Mouse (Mus musculus): ENCODE measurements around the gene Gna13. TPM values are rescaled to one million over a fixed set of nuclear protein-coding genes. Genes with fewer than 3 reads are reported as not detected.
A peak's percentile ranks its signal among the peaks of the same experiment; 100 is the strongest.

Gene Gna13
- polyA plus RNA-seq, 1 experiment from 2014 or later: 28.3 TPM

DNA sequence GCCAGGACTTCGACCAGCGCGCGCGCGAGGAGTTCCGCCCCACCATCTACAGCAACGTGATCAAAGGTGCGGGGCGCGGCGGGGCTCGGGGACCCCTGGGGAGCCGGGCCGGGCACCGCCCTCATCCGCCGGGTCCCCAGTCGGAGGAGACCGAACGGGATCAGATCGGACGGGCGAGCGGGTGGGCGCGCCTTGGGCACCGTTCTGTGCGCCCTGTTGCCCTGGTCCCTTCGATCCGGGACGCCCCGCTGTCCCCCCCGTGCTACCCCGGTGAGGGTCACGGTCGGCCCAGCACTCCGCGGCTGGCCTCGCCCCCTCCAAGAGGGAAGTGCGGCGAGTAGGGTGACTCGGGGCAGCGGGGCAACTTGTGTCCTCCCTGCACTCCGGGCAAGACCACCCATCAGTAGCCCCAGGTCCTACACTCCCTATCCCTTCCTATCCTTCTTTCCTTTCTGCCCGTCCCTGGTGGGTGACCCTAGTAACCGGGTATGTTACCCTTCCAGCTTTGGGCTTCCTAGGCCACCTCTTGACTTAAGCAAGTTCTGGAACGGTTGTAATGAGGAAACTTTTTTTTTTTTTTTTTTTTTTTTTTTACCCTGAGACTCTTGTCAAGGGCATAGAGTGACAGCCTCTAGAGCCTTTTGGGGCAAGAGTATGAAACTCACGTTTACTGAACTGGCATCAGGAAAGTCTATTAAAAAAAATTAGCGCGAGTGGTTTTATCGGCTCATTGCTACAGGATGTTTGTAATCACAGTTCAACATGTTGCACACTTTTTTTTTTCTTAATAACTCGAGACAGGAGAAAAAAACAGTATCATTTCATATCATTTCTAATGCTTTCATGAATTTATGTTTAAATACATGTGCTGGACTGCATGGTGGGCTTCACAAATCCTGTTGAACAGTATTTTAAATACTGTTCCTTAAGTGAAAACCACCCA lies 831 bp downstream of the Gna13 start:
- Histone ChIP-seq H3K4me3 (ENCODE audit: low read length) (peak overlapping the region; percentile 88), H3K36me3 (ENCODE audit: control insufficient read depth, insufficient read depth, low read length) (peaks cover 13% of the 10 kb centered on the region), H3K9ac (ENCODE audit: low read length) (peak overlapping the region; percentile 94), H3K9me3 (ENCODE audit: control insufficient read depth, low read length) (no peaks in the 10 kb centered on the region), H3K4me1 (replicated peaks; ENCODE audit: control insufficient read depth, insufficient read depth, low read length) (peaks cover 66% of the 10 kb centered on the region), H3K27me3 (ENCODE audit: control insufficient read depth, insufficient read depth, low read depth, low read length) (no peaks in the 10 kb centered on the region), H3K4me2 (ENCODE audit: low read depth, low read length) (peak overlapping the region; percentile 52), H3K27ac (ENCODE audit: low read length) (peak overlapping the region; percentile 98)
- ATAC-seq (ENCODE audit: low read depth): peak; percentile 49
- under 1% methylated on average over 41 of the region's 53 CpGs for WGBS

DNA sequence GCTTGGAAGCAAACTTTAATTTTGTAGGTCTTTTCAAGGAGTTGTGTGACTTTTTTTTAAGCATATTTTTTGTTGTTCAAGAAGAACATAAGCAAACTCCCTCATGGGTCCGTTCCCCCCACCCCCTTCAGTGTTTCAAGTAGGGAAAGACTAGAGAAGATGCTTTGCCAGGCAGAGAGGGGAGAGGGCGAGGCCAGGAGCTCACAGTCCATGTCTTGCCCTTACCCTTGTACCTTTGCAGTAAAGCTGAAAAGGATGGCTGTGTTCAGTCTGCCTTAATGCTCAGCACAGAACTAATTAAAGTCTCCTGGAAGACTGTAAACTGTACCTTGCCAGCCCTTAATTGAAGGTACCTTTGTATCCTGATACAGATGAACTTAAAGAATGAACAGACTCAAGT lies 1.7 kb downstream of the Gna13 start:
- Histone ChIP-seq H3K36me3 (ENCODE audit: control insufficient read depth, insufficient read depth, low read length) (peaks cover 13% of the 10 kb centered on the region), H3K9me3 (ENCODE audit: control insufficient read depth, low read length) (no peaks in the 10 kb centered on the region), H3K4me2 (ENCODE audit: low read depth, low read length) (peak overlapping the region; percentile 49), H3K27ac (ENCODE audit: low read length) (no peak overlapping the region), H3K27me3 (ENCODE audit: control insufficient read depth, insufficient read depth, low read depth, low read length) (no peaks in the 10 kb centered on the region), H3K9ac (ENCODE audit: low read length) (peak overlapping the region; percentile 17), H3K4me3 (ENCODE audit: low read length) (peak overlapping the region; percentile 20), H3K4me1 (replicated peaks; ENCODE audit: control insufficient read depth, insufficient read depth, low read length) (peaks cover 68% of the 10 kb centered on the region)
- ATAC-seq (ENCODE audit: low read depth): no peak
- WGBS: 41% methylated on average over 2 of the region's 2 CpGs

GRCm38 (mm10) chr11:109364881-109365280 lies 2.2 kb downstream of the Gna13 start:
- Histone ChIP-seq H3K9ac (ENCODE audit: low read length) (peak overlapping the region; percentile 52), H3K27ac (ENCODE audit: low read length) (no peak overlapping the region), H3K27me3 (ENCODE audit: control insufficient read depth, insufficient read depth, low read depth, low read length) (no peaks in the 10 kb centered on the region), H3K4me1 (replicated peaks; ENCODE audit: control insufficient read depth, insufficient read depth, low read length) (peaks cover 64% of the 10 kb centered on the region), H3K4me2 (ENCODE audit: low read depth, low read length) (peak overlapping the region; percentile 49), H3K4me3 (ENCODE audit: low read length) (peak overlapping the region; percentile 20), H3K36me3 (ENCODE audit: control insufficient read depth, insufficient read depth, low read length) (peaks cover 13% of the 10 kb centered on the region), H3K9me3 (ENCODE audit: control insufficient read depth, low read length) (no peaks in the 10 kb centered on the region)
- ATAC-seq (ENCODE audit: low read depth): no peak
- 55% methylated on average over 10 of the region's 10 CpGs for WGBS

DNA sequence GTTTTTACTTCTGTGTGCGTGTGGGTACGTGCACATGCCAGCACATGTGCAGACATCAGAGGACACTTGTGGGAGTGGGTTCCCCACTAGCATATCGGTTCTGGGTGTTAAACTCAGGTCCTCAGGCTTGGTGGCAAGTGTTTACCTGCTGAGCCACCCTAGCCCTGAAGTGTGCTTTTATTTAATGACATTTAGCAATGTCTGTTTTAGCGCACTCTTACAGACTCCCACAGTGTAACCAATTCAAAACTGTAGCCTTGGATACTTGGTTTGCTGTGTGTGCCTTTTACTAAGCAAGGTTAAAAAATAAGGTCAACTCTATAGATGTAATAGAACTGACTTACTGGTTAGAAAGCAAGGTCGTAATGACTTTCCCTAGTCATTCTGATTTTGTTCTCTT lies 3.2 kb downstream of the Gna13 start:
- Histone ChIP-seq H3K27me3 (ENCODE audit: control insufficient read depth, insufficient read depth, low read depth, low read length) (no peaks in the 10 kb centered on the region), H3K4me3 (ENCODE audit: low read length) (no peak overlapping the region), H3K4me2 (ENCODE audit: low read depth, low read length) (peak overlapping the region; percentile 49; the same call in 1 of the 2 replicates), H3K9ac (ENCODE audit: low read length) (no peak overlapping the region), H3K27ac (ENCODE audit: low read length) (no peak overlapping the region), H3K4me1 (replicated peaks; ENCODE audit: control insufficient read depth, insufficient read depth, low read length) (peaks cover 58% of the 10 kb centered on the region), H3K36me3 (ENCODE audit: control insufficient read depth, insufficient read depth, low read length) (peaks cover 13% of the 10 kb centered on the region), H3K9me3 (ENCODE audit: control insufficient read depth, low read length) (no peaks in the 10 kb centered on the region)
- 86% methylated on average over 5 of the region's 5 CpGs for WGBS
- no peak for ATAC-seq (ENCODE audit: low read depth)

GRCm38 (mm10) chr11:109366802-109367579 lies 4.4 kb downstream of the Gna13 start:
- Histone ChIP-seq H3K4me1 (replicated peaks; ENCODE audit: control insufficient read depth, insufficient read depth, low read length) (peaks cover 46% of the 10 kb centered on the region), H3K27me3 (ENCODE audit: control insufficient read depth, insufficient read depth, low read depth, low read length) (no peaks in the 10 kb centered on the region), H3K36me3 (ENCODE audit: control insufficient read depth, insufficient read depth, low read length) (peaks cover 13% of the 10 kb centered on the region), H3K27ac (ENCODE audit: low read length) (0 out of 2 replicates have a peak overlapping the region, but pooled peaks have one; percentile 3), H3K9me3 (ENCODE audit: control insufficient read depth, low read length) (no peaks in the 10 kb centered on the region), H3K4me2 (ENCODE audit: low read depth, low read length) (no peak overlapping the region), H3K9ac (ENCODE audit: low read length) (0 out of 2 replicates have a peak overlapping the region, but pooled peaks have one; percentile 10), H3K4me3 (ENCODE audit: low read length) (no peak overlapping the region)
- ATAC-seq (ENCODE audit: low read depth): no peak
- 65% methylated on average over 15 of the region's 15 CpGs for WGBS

DNA sequence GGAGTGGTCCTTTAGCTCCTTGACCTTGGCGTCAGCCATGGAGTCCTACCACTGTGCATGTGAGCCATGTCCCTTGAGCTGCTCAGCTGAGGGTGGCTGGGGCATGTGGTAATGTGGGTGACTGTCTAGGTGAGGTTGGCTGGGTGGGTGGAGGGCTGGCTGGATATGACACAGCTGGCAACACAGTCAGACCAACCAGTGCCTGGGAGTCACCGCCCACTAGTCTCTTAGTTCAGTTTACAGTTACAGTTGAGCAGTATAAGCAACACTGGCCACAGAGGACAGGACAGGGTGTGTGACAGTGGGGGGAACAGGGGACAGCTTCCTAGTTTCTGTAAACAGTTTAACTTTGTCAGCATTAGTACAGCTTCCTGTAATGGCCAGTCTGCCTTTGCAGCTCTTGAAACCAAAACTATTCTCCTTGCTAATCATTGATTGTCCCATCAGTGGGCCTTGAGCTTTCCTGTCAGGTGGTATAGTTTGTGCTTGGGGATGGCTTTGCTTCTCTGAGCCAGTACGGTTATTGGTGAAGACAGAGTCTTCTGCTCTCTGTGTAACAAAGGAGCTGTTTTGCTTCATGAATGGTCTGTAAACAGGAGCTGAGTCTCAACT lies 6.5 kb downstream of the Gna13 start:
- peaks cover 16% of the 10 kb centered on the region for H3K36me3 ChIP-seq (ENCODE audit: control insufficient read depth, insufficient read depth, low read length)
- 0 out of 2 replicates have a peak overlapping the region, but pooled peaks have one; percentile 12 for H3K4me2 ChIP-seq (ENCODE audit: low read depth, low read length)
- 66% methylated on average over 3 of the region's 3 CpGs for WGBS
- H3K4me3 ChIP-seq (ENCODE audit: low read length): no peak overlapping the region
- H3K4me1 ChIP-seq (replicated peaks; ENCODE audit: control insufficient read depth, insufficient read depth, low read length): peaks cover 46% of the 10 kb centered on the region
- H3K9ac ChIP-seq (ENCODE audit: low read length): no peak overlapping the region
- no peaks in the 10 kb centered on the region for H3K9me3 ChIP-seq (ENCODE audit: control insufficient read depth, low read length)
- peak; percentile 85 for ATAC-seq (ENCODE audit: low read depth)
- peak overlapping the region; percentile 44 for H3K27ac ChIP-seq (ENCODE audit: low read length)
- no peaks in the 10 kb centered on the region for H3K27me3 ChIP-seq (ENCODE audit: control insufficient read depth, insufficient read depth, low read depth, low read length)

DNA sequence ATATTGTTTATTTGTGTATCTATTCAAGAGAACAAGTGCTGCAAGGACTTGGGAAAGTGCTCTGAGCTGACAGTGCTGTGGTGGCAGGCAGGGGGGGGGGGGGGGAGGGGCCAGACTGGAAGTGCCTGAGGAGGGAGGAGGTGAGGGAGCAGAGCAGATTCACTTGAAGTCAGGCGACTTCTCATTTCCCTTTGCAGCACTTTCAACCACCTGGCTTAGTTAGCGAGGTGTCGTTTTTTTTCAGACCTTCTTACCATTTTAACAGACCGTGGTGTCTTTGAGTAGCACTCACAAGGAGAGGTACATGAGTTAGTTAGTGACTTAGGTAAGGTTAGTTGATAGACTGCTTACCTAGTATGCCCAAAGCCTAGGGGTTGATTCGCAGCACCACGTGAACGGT lies 12.8 kb downstream of the Gna13 start:
- 65% methylated on average over 7 of the region's 7 CpGs for WGBS
- Histone ChIP-seq H3K27ac (ENCODE audit: low read length) (no peak overlapping the region), H3K4me3 (ENCODE audit: low read length) (no peak overlapping the region), H3K4me1 (replicated peaks; ENCODE audit: control insufficient read depth, insufficient read depth, low read length) (peaks cover 23% of the 10 kb centered on the region), H3K9ac (ENCODE audit: low read length) (no peak overlapping the region), H3K36me3 (ENCODE audit: control insufficient read depth, insufficient read depth, low read length) (0 out of 2 replicates have a peak, but pooled peaks cover 3% of the 10 kb centered on the region), H3K9me3 (ENCODE audit: control insufficient read depth, low read length) (no peaks in the 10 kb centered on the region), H3K4me2 (ENCODE audit: low read depth, low read length) (no peak overlapping the region), H3K27me3 (ENCODE audit: control insufficient read depth, insufficient read depth, low read depth, low read length) (no peaks in the 10 kb centered on the region)
- no peak for ATAC-seq (ENCODE audit: low read depth)

DNA sequence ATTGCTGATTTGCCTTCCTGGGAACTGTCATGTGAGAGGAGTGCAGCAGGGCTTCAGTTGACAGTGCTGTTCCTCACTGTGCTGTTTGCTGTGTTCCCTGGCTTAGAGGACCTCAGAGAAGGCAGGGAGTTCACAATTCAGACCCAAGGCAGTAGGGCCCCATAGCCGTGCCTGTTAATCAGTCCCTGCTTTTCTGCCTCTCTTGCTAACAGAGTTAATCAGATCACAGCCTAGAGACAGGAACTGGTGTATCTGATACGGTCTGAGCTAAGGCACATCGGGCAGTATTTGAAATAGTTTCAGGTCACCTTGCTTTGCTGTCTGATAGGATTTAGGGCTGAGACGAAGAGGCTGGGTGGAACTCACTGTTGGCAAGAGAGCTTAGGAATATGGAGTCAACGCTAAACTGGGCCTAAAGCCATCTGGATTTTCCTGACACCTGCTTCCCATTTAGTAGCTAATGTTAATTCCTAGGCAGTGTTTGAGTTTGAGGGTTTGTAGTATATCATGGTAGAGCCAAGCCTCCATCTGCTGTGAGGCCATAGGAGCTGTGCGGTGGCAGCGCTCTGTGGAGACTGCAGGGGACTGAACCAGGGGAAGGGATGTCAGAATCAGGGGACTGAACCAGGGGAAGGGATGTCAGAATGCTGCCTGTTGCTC lies 14.0 kb downstream of the Gna13 start:
- Histone ChIP-seq H3K27me3 (ENCODE audit: control insufficient read depth, insufficient read depth, low read depth, low read length) (no peaks in the 10 kb centered on the region), H3K4me3 (ENCODE audit: low read length) (no peak overlapping the region), H3K36me3 (ENCODE audit: control insufficient read depth, insufficient read depth, low read length) (0 out of 2 replicates have a peak, but pooled peaks cover 3% of the 10 kb centered on the region), H3K9me3 (ENCODE audit: control insufficient read depth, low read length) (no peaks in the 10 kb centered on the region), H3K27ac (ENCODE audit: low read length) (no peak overlapping the region), H3K9ac (ENCODE audit: low read length) (no peak overlapping the region), H3K4me1 (replicated peaks; ENCODE audit: control insufficient read depth, insufficient read depth, low read length) (peaks cover 23% of the 10 kb centered on the region), H3K4me2 (ENCODE audit: low read depth, low read length) (no peak overlapping the region)
- ATAC-seq (ENCODE audit: low read depth): no peak
- WGBS: 52% methylated on average over 7 of the region's 7 CpGs
